Comparison of ENCODE assay signal across 20 mouse cellular contexts in the genomic region with DNA sequence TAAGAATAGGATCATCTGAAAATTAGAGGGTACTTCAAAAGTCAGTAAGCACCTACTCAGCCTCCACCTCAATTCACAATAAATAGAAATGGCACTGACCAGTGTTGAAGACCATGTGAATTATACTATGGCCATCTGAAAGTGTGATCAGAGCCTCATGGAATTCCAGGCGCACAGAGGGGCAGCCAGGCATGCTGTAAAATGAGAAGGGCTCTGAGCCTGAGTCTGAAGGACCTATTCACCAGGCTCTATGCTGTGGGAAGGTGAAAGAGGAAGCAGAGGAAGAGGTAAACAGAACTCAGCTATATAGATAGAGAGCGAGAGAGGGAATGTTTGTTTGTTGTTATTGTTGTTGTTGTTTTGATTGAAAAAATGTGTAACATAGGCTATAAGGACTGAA.
DNase-seq lines count a peak whose midpoint lies in the region; ATAC-seq lines count a peak whose summit lies in the region.
"Had no signal": no experiment of that assay in that cellular context is flagged by ENCODE, and none has a peak within 500 bp of the region (broad histone marks: within the 10 kb centered on the region; RNA-seq: fewer than 3 reads in every experiment).

No protein-coding gene starts in this region.

- 42% methylated on average over 2 of the region's 2 CpGs for WGBS in kidney, embryonic 14.5 days
- 34% methylated on average over 2 of the region's 2 CpGs for WGBS in kidney, embryonic 16.5 days

- 0 out of 2 replicates have a peak, but pooled peaks have one; percentile 57 for ATAC-seq in kidney, embryonic 14.5 days (ENCODE audit: low FRiP score, low TSS enrichment)
- peak; percentile 71 for ATAC-seq in kidney, embryonic 16.5 days (ENCODE audit: low FRiP score, low TSS enrichment)
- ATAC-seq: forebrain, embryonic 14.5 days; forebrain, embryonic 16.5 days had no signal

- H3K4me2 ChIP-seq in kidney, embryonic 14.5 days (replicated peaks; ENCODE audit: low read depth, low read length), result no peak overlapping the region
- H3K4me2 ChIP-seq in kidney, embryonic 16.5 days (replicated peaks; ENCODE audit: low read depth, low read length), result no peak overlapping the region
- H3K4me2 ChIP-seq: embryonic facial prominence, embryonic 13.5 days; embryonic facial prominence, embryonic 15.5 days; forebrain, embryonic 12.5 days had no signal

- no peaks in the 10 kb centered on the region for H3K36me3 ChIP-seq in kidney, embryonic 14.5 days (ENCODE audit: control insufficient read depth, insufficient read depth, low read length)
- H3K36me3 ChIP-seq in kidney, embryonic 16.5 days (ENCODE audit: insufficient read depth, low read length), result no peaks in the 10 kb centered on the region
- H3K36me3 ChIP-seq: embryonic facial prominence, embryonic 13.5 days; embryonic facial prominence, embryonic 15.5 days; forebrain, embryonic 10.5 days; forebrain, embryonic 12.5 days had no signal

- H3K4me1 ChIP-seq in kidney, embryonic 14.5 days (ENCODE audit: control insufficient read depth, insufficient read depth, low read length), result no peaks in the 10 kb centered on the region
- H3K4me1 ChIP-seq in kidney, embryonic 16.5 days (ENCODE audit: insufficient read depth, low read length), result no peaks in the 10 kb centered on the region
- H3K4me1 ChIP-seq: embryonic facial prominence, embryonic 13.5 days; embryonic facial prominence, embryonic 15.5 days; forebrain, embryonic 10.5 days; forebrain, embryonic 12.5 days had no signal

- H3K27me3 ChIP-seq in kidney, embryonic 14.5 days (ENCODE audit: control insufficient read depth, insufficient read depth, low read length), result no peaks in the 10 kb centered on the region
- no peaks in the 10 kb centered on the region for H3K27me3 ChIP-seq in kidney, embryonic 16.5 days (ENCODE audit: insufficient read depth, low read length)
- H3K27me3 ChIP-seq: embryonic facial prominence, embryonic 13.5 days; embryonic facial prominence, embryonic 15.5 days; forebrain, embryonic 12.5 days had no signal

- H3K9ac ChIP-seq in kidney, embryonic 14.5 days (ENCODE audit: low read depth, low read length), result no peak overlapping the region
- H3K9ac ChIP-seq in kidney, embryonic 16.5 days (replicated peaks; ENCODE audit: low read length), result no peak overlapping the region
- H3K9ac ChIP-seq: embryonic facial prominence, embryonic 13.5 days; embryonic facial prominence, embryonic 15.5 days; forebrain, embryonic 12.5 days had no signal

- DNase-seq in kidney, postnatal 10 days, result no peak
- DNase-seq in kidney, adult 18-20 months, result no peak
- DNase-seq: adrenal gland, adult 2 months; adrenal gland, postnatal 10 days; adrenal gland, postnatal 25 days; cerebellum, adult 11 months; cerebellum, adult 18-20 months; cerebellum, adult 8-10 months; cerebellum, adult 9-11 months; cerebellum, postnatal 14 days; cerebellum, postnatal 36 days had no signal

- H3K4me3 ChIP-seq in kidney, embryonic 14.5 days (ENCODE audit: low read length), result no peak overlapping the region
- no peak overlapping the region for H3K4me3 ChIP-seq in kidney, embryonic 16.5 days (ENCODE audit: low read length)
- H3K4me3 ChIP-seq: embryonic facial prominence, embryonic 13.5 days; embryonic facial prominence, embryonic 15.5 days; erythroblast, embryonic 14.5 days; forebrain, embryonic 10.5 days; forebrain, embryonic 12.5 days had no signal

- H3K27ac ChIP-seq in kidney, embryonic 14.5 days (ENCODE audit: low read depth, low read length), result no peak overlapping the region
- H3K27ac ChIP-seq in kidney, embryonic 16.5 days (ENCODE audit: low read length), result no peak overlapping the region
- H3K27ac ChIP-seq: embryonic facial prominence, embryonic 13.5 days; embryonic facial prominence, embryonic 15.5 days; forebrain, embryonic 10.5 days; forebrain, embryonic 12.5 days had no signal

- no peaks in the 10 kb centered on the region for H3K9me3 ChIP-seq in kidney, embryonic 14.5 days (ENCODE audit: control insufficient read depth, low read length)
- H3K9me3 ChIP-seq in kidney, embryonic 16.5 days (ENCODE audit: low read length), result no peaks in the 10 kb centered on the region
- H3K9me3 ChIP-seq: embryonic facial prominence, embryonic 13.5 days; embryonic facial prominence, embryonic 15.5 days; forebrain, embryonic 10.5 days; forebrain, embryonic 12.5 days had no signal
